Comparison of ENCODE assay signal across 8 mouse cellular contexts in the genomic region with DNA sequence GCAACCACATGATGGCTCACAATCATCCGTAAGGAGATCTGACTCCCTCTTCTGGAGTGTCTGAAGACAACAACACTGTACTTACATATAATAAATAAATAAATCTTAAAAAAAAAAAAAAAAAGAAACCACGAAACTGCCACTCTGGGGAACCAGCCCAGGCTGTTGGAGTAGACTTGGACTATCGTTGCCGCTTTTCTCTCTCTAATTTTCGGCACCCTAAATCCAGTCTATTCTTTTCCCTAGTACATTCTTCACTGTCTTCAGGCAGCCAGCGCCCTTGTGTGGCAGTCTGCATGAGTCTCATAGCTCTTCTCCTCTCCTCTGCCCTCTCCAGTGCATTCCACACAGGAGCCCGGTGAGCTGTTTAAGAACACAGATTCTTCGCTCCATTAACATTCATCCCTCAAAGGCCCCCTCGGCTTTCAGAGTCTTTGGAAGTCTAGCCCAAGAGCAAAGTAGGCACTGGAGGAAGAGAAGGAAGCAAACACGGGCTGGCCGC. TPM values are rescaled to one million over a fixed set of nuclear protein-coding genes. Genes with fewer than 3 reads are reported as not detected.
A peak's percentile ranks its signal among the peaks of the same experiment; 100 is the strongest.
DNase-seq lines count a peak whose midpoint lies in the region; ATAC-seq and TF ChIP-seq lines count a peak whose summit lies in the region.

No protein-coding gene starts in this region.

- H3K4me3 ChIP-seq in embryonic fibroblast, embryonic 13.5 days (ENCODE audit: insufficient read depth, low read length) = peak overlapping the region; percentile 56
- peak overlapping the region; percentile 89 for H3K4me3 ChIP-seq in limb, embryonic 12.5 days (replicated peaks)
- peak overlapping the region; percentile 45 for H3K4me3 ChIP-seq in neural tube, embryonic 14.5 days (ENCODE audit: low read depth, low read length)

- TF ChIP-seq CTCF in embryonic fibroblast, embryonic 13.5 days (IDR thresholded peaks at IDR 0.05; ENCODE audit: borderline replicate concordance, insufficient read depth, low read length) = no peak

- no peaks in the 10 kb centered on the region for H3K4me1 ChIP-seq in embryonic fibroblast, embryonic 13.5 days (ENCODE audit: control insufficient read depth, insufficient read depth, low read length)
- peaks cover 12% of the 10 kb centered on the region for H3K4me1 ChIP-seq in limb, embryonic 12.5 days (replicated peaks)
- peaks cover 7% of the 10 kb centered on the region for H3K4me1 ChIP-seq in neural tube, embryonic 14.5 days (ENCODE audit: control insufficient read depth, insufficient read depth, low read length)

- peak; percentile 40 for DNase-seq in right cerebral cortex, postnatal 4 days
- no peak for DNase-seq in right cerebral cortex, adult 2 months (ENCODE audit: low spot score in 2 of 2)
- DNase-seq in layer of hippocampus, postnatal 36 days = no peak
- no peak for DNase-seq in cerebellum, postnatal 14 days
- no peak for DNase-seq in cerebellum, adult 11-12 months

- H3K27me3 ChIP-seq in limb, embryonic 12.5 days = no peaks in the 10 kb centered on the region
- no peaks in the 10 kb centered on the region for H3K27me3 ChIP-seq in neural tube, embryonic 14.5 days (ENCODE audit: control insufficient read depth, insufficient read depth, low read length)

- H3K27ac ChIP-seq in embryonic fibroblast, embryonic 13.5 days (ENCODE audit: insufficient read depth, low read length) = peak overlapping the region; percentile 83
- H3K27ac ChIP-seq in limb, embryonic 12.5 days = peak overlapping the region; percentile 96
- H3K27ac ChIP-seq in neural tube, embryonic 14.5 days (ENCODE audit: low read depth, low read length) = peak overlapping the region; percentile 93

- H3K36me3 ChIP-seq in limb, embryonic 12.5 days = peaks cover 33% of the 10 kb centered on the region
- H3K36me3 ChIP-seq in neural tube, embryonic 14.5 days (ENCODE audit: control insufficient read depth, insufficient read depth, low read length) = peaks cover 23% of the 10 kb centered on the region

- no peaks in the 10 kb centered on the region for H3K9me3 ChIP-seq in limb, embryonic 12.5 days
- H3K9me3 ChIP-seq in neural tube, embryonic 14.5 days (ENCODE audit: control insufficient read depth, low read length) = no peaks in the 10 kb centered on the region

- 27% methylated on average over 11 of the region's 11 CpGs for WGBS in limb, embryonic 12.5 days
- 17% methylated on average over 11 of the region's 11 CpGs for WGBS in neural tube, embryonic 14.5 days

- H3K9ac ChIP-seq in limb, embryonic 12.5 days (replicated peaks) = peak overlapping the region; percentile 97
- H3K9ac ChIP-seq in neural tube, embryonic 14.5 days (replicated peaks; ENCODE audit: low read depth, low read length) = peak overlapping the region; percentile 46

- H3K4me2 ChIP-seq in limb, embryonic 12.5 days = peak overlapping the region; percentile 84
- H3K4me2 ChIP-seq in neural tube, embryonic 14.5 days (ENCODE audit: low read depth, low read length) = peak overlapping the region; percentile 81

- TF ChIP-seq POLR2A in embryonic fibroblast, embryonic 13.5 days (IDR thresholded peaks at IDR 0.05; ENCODE audit: low read depth, low read length) = no peak

- ATAC-seq in limb, embryonic 12.5 days (ENCODE audit: insufficient number of reproducible peaks, insufficient read depth, low FRiP score, low TSS enrichment, low read depth) = no peak; the same call in 1 of the 2 replicates
- peak; percentile 62 for ATAC-seq in neural tube, embryonic 14.5 days (ENCODE audit: low read depth)

RNA-seq across cellular contexts. Expression of gene Rpl29, which starts 0.5 kb away (rescaled TPM):
- polyA plus RNA-seq in embryonic fibroblast, embryonic 13.5 days (2011; ENCODE audit: insufficient read length, low read depth, missing spikeins) = 346 and 369 TPM in 2 replicates
- 938 and 976 TPM in 2 replicates for polyA plus RNA-seq in limb, embryonic 12.5 days (2016; fragmentation: Nextera tagmentation; extraction: Ambion mirVana)
- polyA plus RNA-seq in neural tube, embryonic 14.5 days (2014; fragmentation: Nextera tagmentation; extraction: Ambion mirVana) = 719 and 757 TPM in 2 replicates
- total RNA-seq in layer of hippocampus, postnatal 36 days (2021) = 100 to 1,000 TPM; 265 to 274 TPM

RNA-seq across cellular contexts. Expression of gene Acy1, which starts 9.3 kb away (rescaled TPM):
- polyA plus RNA-seq in embryonic fibroblast, embryonic 13.5 days (2011; ENCODE audit: insufficient read length, low read depth, missing spikeins) = 14.9 and 16.0 TPM in 2 replicates
- 45.0 and 51.1 TPM in 2 replicates for polyA plus RNA-seq in limb, embryonic 12.5 days (2016; fragmentation: Nextera tagmentation; extraction: Ambion mirVana)
- polyA plus RNA-seq in neural tube, embryonic 14.5 days (2014; fragmentation: Nextera tagmentation; extraction: Ambion mirVana) = 20.3 and 22.5 TPM in 2 replicates
- total RNA-seq in layer of hippocampus, postnatal 36 days (2021) = 10 to 100 TPM; 11.3 to 15.5 TPM

RNA-seq across cellular contexts. Expression of gene Abhd14b, which starts 18.5 kb away (rescaled TPM):
- polyA plus RNA-seq in embryonic fibroblast, embryonic 13.5 days (2011; ENCODE audit: insufficient read length, low read depth, missing spikeins) = 16.4 and 16.8 TPM in 2 replicates
- polyA plus RNA-seq in limb, embryonic 12.5 days (2016; fragmentation: Nextera tagmentation; extraction: Ambion mirVana) = 10.6 and 16.1 TPM in 2 replicates
- 8.6 TPM in 2 replicates for polyA plus RNA-seq in neural tube, embryonic 14.5 days (2014; fragmentation: Nextera tagmentation; extraction: Ambion mirVana)
- 10 to 100 TPM; 11.3 to 11.9 TPM for total RNA-seq in layer of hippocampus, postnatal 36 days (2021)

RNA-seq across cellular contexts. Expression of gene Abhd14a, which starts 18.7 kb away (rescaled TPM):
- polyA plus RNA-seq in embryonic fibroblast, embryonic 13.5 days (2011; ENCODE audit: insufficient read length, low read depth, missing spikeins) = 29.7 and 31.3 TPM in 2 replicates
- 56.0 and 57.8 TPM in 2 replicates for polyA plus RNA-seq in limb, embryonic 12.5 days (2016; fragmentation: Nextera tagmentation; extraction: Ambion mirVana)
- 59.5 and 66.9 TPM in 2 replicates for polyA plus RNA-seq in neural tube, embryonic 14.5 days (2014; fragmentation: Nextera tagmentation; extraction: Ambion mirVana)
- 10 to 100 TPM; 38.5 to 41.0 TPM for total RNA-seq in layer of hippocampus, postnatal 36 days (2021)

RNA-seq across cellular contexts. Expression of gene Pcbp4, which starts 24.3 kb away (rescaled TPM):
- polyA plus RNA-seq in embryonic fibroblast, embryonic 13.5 days (2011; ENCODE audit: insufficient read length, low read depth, missing spikeins) = 115 and 119 TPM in 2 replicates
- polyA plus RNA-seq in limb, embryonic 12.5 days (2016; fragmentation: Nextera tagmentation; extraction: Ambion mirVana) = 172 and 176 TPM in 2 replicates
- polyA plus RNA-seq in neural tube, embryonic 14.5 days (2014; fragmentation: Nextera tagmentation; extraction: Ambion mirVana) = 166 and 182 TPM in 2 replicates
- 100 to 1,000 TPM; 175 to 176 TPM for total RNA-seq in layer of hippocampus, postnatal 36 days (2021)
